Mouse (Mus musculus): ENCODE measurements around the gene Tgfb1. TPM values are rescaled to one million over a fixed set of nuclear protein-coding genes. Genes with fewer than 3 reads are reported as not detected.

The Tgfb1 gene
- polyA plus RNA-seq, 1 experiment from 2014 or later = 1.6 TPM

- WGBS = under 1% methylated on average over 45 of the region's 46 CpGs
- H3K4me2 ChIP-seq (ENCODE audit: low read depth) = peak overlapping the region; percentile 92
- H3K9me3 ChIP-seq (ENCODE audit: control insufficient read depth, low read length) = no peaks in the 10 kb centered on the region
- no peak for DNase-seq (ENCODE audit: low spot score)
- ATAC-seq (ENCODE audit: insufficient read depth, low FRiP score, low TSS enrichment) = peak; percentile 11; the same call in 1 of the 2 replicates
- peaks cover 14% of the 10 kb centered on the region for H3K4me1 ChIP-seq (ENCODE audit: control insufficient read depth, insufficient read depth, low read length)
- peak overlapping the region; percentile 98 for H3K9ac ChIP-seq (ENCODE audit: low read length)
- H3K4me3 ChIP-seq (ENCODE audit: low read depth, low read length) = peak overlapping the region; percentile 96
- H3K27me3 ChIP-seq (ENCODE audit: control insufficient read depth, insufficient read depth, low read length) = no peaks in the 10 kb centered on the region
- peak overlapping the region; percentile 97 for H3K27ac ChIP-seq (ENCODE audit: low read depth, low read length)
- peaks cover 3% of the 10 kb centered on the region for H3K36me3 ChIP-seq (ENCODE audit: control insufficient read depth, insufficient read depth, low read length)
Observed at GRCm38 (mm10) chr7:25753643-25754438, 67.0 kb downstream of the Tgfb1 start.

- H3K36me3 ChIP-seq (ENCODE audit: control insufficient read depth, insufficient read depth, low read length) = no peaks in the 10 kb centered on the region; the same call in 1 of the 2 replicates
- ATAC-seq (ENCODE audit: insufficient read depth, low FRiP score, low TSS enrichment) (no peak), DNase-seq (ENCODE audit: low spot score) (no peak)
- H3K9ac ChIP-seq (ENCODE audit: low read length) = peak overlapping the region; percentile 98
- WGBS = 0% methylated on average over 26 of the region's 30 CpGs
- peak overlapping the region; percentile 92 for H3K4me2 ChIP-seq (ENCODE audit: low read depth)
- no peaks in the 10 kb centered on the region for H3K27me3 ChIP-seq (ENCODE audit: control insufficient read depth, insufficient read depth, low read length)
- no peaks in the 10 kb centered on the region for H3K9me3 ChIP-seq (ENCODE audit: control insufficient read depth, low read length)
- peaks cover 14% of the 10 kb centered on the region for H3K4me1 ChIP-seq (ENCODE audit: control insufficient read depth, insufficient read depth, low read length)
- H3K4me3 ChIP-seq (ENCODE audit: low read depth, low read length) = peak overlapping the region; percentile 96
- H3K27ac ChIP-seq (ENCODE audit: low read depth, low read length) = peak overlapping the region; percentile 97
Observed at GRCm38 (mm10) chr7:25754439-25754737, 67.6 kb downstream of the Tgfb1 start.

Other genes starting within 250 kb of the Tgfb1 start
- 1.0 and 1.2 TPM in 2 replicates for gene Ceacam1, start 209.4 kb upstream of the Tgfb1 start, polyA plus RNA-seq (2014; fragmentation: Nextera tagmentation; extraction: Ambion mirVana)
- gene Ceacam2, start 147.1 kb upstream of the Tgfb1 start, polyA plus RNA-seq (2014; fragmentation: Nextera tagmentation; extraction: Ambion mirVana) = not detected in 2 replicates
- not detected in 2 replicates for gene Erich4, start 71.1 kb upstream of the Tgfb1 start, polyA plus RNA-seq (2014; fragmentation: Nextera tagmentation; extraction: Ambion mirVana)
- gene Dmac2, start 67.6 kb upstream of the Tgfb1 start, polyA plus RNA-seq (2014; fragmentation: Nextera tagmentation; extraction: Ambion mirVana) = 22.4 and 23.2 TPM in 2 replicates
- gene B3gnt8, start 60.3 kb upstream of the Tgfb1 start, polyA plus RNA-seq (2014; fragmentation: Nextera tagmentation; extraction: Ambion mirVana) = 0.88 and 1.7 TPM in 2 replicates
- 38.2 and 43.2 TPM in 2 replicates for gene Bckdha, start 28.0 kb upstream of the Tgfb1 start, polyA plus RNA-seq (2014; fragmentation: Nextera tagmentation; extraction: Ambion mirVana)
- 49.8 and 54.4 TPM in 2 replicates for gene Exosc5, start 27.8 kb upstream of the Tgfb1 start, polyA plus RNA-seq (2014; fragmentation: Nextera tagmentation; extraction: Ambion mirVana)
- 1.6 and 1.7 TPM in 2 replicates for gene Tmem91, start 11.8 kb upstream of the Tgfb1 start, polyA plus RNA-seq (2014; fragmentation: Nextera tagmentation; extraction: Ambion mirVana)
- gene B9d2, start 6.2 kb upstream of the Tgfb1 start, polyA plus RNA-seq (2014; fragmentation: Nextera tagmentation; extraction: Ambion mirVana) = 33.4 and 37.2 TPM in 2 replicates
- 35.7 and 39.5 TPM in 2 replicates for gene Ccdc97, start 32.1 kb downstream of the Tgfb1 start, polyA plus RNA-seq (2014; fragmentation: Nextera tagmentation; extraction: Ambion mirVana)
- 70.2 and 74.4 TPM in 2 replicates for gene Hnrnpul1, start 67.8 kb downstream of the Tgfb1 start, polyA plus RNA-seq (2014; fragmentation: Nextera tagmentation; extraction: Ambion mirVana)
- gene Axl, start 101.7 kb downstream of the Tgfb1 start, polyA plus RNA-seq (2014; fragmentation: Nextera tagmentation; extraction: Ambion mirVana) = 29.9 and 33.7 TPM in 2 replicates
- gene Cyp2s1, start 129.9 kb downstream of the Tgfb1 start, polyA plus RNA-seq (2014; fragmentation: Nextera tagmentation; extraction: Ambion mirVana) = 3.2 and 3.3 TPM in 2 replicates
- not detected in 2 replicates for gene Cyp2b10, start 210.6 kb downstream of the Tgfb1 start, polyA plus RNA-seq (2014; fragmentation: Nextera tagmentation; extraction: Ambion mirVana)